Mouse (Mus musculus) heart, embryonic 14.5 days (tissue): ENCODE results near the gene H6pd. TPM values are rescaled to one million over a fixed set of nuclear protein-coding genes. Genes with fewer than 3 reads are reported as not detected.
"Not testable (repeated sequence)": the region's sequence is repeated elsewhere in the genome, so short reads cannot be mapped to it uniquely, and the experiment has no call there.

Experiments
- ATAC-seq: fragments of 200-750 bp; cut with Nextera tagmentation; 2 replicates; pipeline ENCODE4 v1.8.0; 2017; ENCODE audit warnings: low read depth, moderate TSS enrichment; ENCODE audit not compliant: insufficient number of reproducible peaks, insufficient read depth, low FRiP score
- H3K27ac ChIP-seq, 2 experiments: fragments of 200-500 bp in 1 of 2; fragments of 300-500 bp in 1 of 2; sonication (generic) in 1 of 2; replicated peaks in 1 of 2; 2 replicates each; pipeline ENCODE4 v1.5.1; 2012 to 2014; ENCODE audit warnings: low read depth in 2 of 2, low read length in 2 of 2, control low read depth in 1 of 2, mild to moderate bottlenecking in 1 of 2, mixed read lengths in 1 of 2; ENCODE audit not compliant: control insufficient read depth in 1 of 2, insufficient read depth in 1 of 2
- H3K27me3 ChIP-seq: fragments of 300-500 bp; sonication (generic); 2 replicates; pipeline ENCODE4 v1.6.1; 2014; ENCODE audit warnings: mild to moderate bottlenecking, low read length, control low read depth; ENCODE audit not compliant: control insufficient read depth, insufficient read depth
- H3K36me3 ChIP-seq: fragments of 300-500 bp; sonication (generic); 2 replicates; pipeline ENCODE4 v1.6.1; 2014; ENCODE audit warnings: mild to moderate bottlenecking, control low read depth, low read length, mixed read lengths; ENCODE audit not compliant: control insufficient read depth, insufficient read depth
- H3K4me1 ChIP-seq, 2 experiments: fragments of 200-500 bp in 1 of 2; fragments of 300-500 bp in 1 of 2; sonication (generic) in 1 of 2; 2 replicates each; pipeline ENCODE4 v1.6.1; 2012 to 2014; ENCODE audit warnings: low read length in 2 of 2, control low read depth in 1 of 2, mixed read lengths in 1 of 2; ENCODE audit not compliant: control insufficient read depth in 2 of 2, insufficient read depth in 2 of 2
- H3K4me2 ChIP-seq: fragments of 300-500 bp; sonication (generic); 2 replicates; pipeline ENCODE4 v1.6.1; 2014; ENCODE audit warnings: mild to moderate bottlenecking, low read length
- H3K4me3 ChIP-seq, 2 experiments: fragments of 200-500 bp in 1 of 2; fragments of 300-500 bp in 1 of 2; sonication (generic) in 1 of 2; 2 replicates each; pipeline ENCODE4 v1.5.1; 2012 to 2014; ENCODE audit warnings: low read length in 2 of 2, mild to moderate bottlenecking in 2 of 2, control low read depth in 1 of 2, low read depth in 1 of 2, moderate library complexity in 1 of 2; ENCODE audit not compliant: control insufficient read depth in 1 of 2, insufficient read depth in 1 of 2
- H3K9ac ChIP-seq: fragments of 300-500 bp; sonication (generic); 2 replicates; pipeline ENCODE4 v1.6.1; 2014; ENCODE audit warnings: mild to moderate bottlenecking, low read length
- H3K9me3 ChIP-seq: fragments of 300-500 bp; sonication (generic); 2 replicates; pipeline ENCODE4 v1.6.1; 2016; ENCODE audit warnings: low read length, control low read depth; ENCODE audit not compliant: control insufficient read depth
- WGBS: fragments of 180-500 bp; shearing (Covaris S2); extraction: QIAGEN DNeasy Blood & Tissue Kit; methylation state at CpG from one replicate; pipeline ENCODE4 v1.1.7; 2014; 5-methylcytosine and 5-hydroxymethylcytosine counted together
- polyA plus RNA-seq: library from polyadenylated mRNA; unstranded; fragments of >200 nt; fragmentation: Nextera tagmentation; extraction: Ambion mirVana; gene quantifications from 2 replicates; pipeline ENCODE4 v1.2.1, GENCODE M21; 2014

The H6pd gene
- polyA plus RNA-seq, 1 experiment from 2014 or later: 8.9 TPM

- Histone ChIP-seq H3K9me3 (peaks cover under 1% of the 10 kb centered on the region; the same call in 1 of the 2 replicates), H3K4me2 (peak overlapping the region; percentile 98), H3K27ac (no peak overlapping the region), H3K9ac (peak overlapping the region; percentile 76), H3K36me3 (no peaks in the 10 kb centered on the region), H3K4me3 (peak overlapping the region; percentile 49 to 61), H3K27me3 (peaks cover 27% of the 10 kb centered on the region), H3K4me1 (peaks cover 0 to 6% of the 10 kb centered on the region in 2 experiments; a peak in 2 of 4 replicates)
- no peak for ATAC-seq
- WGBS: 1% methylated on average over 46 of the region's 49 CpGs
Observed at GRCm38 (mm10) chr4:150048478-150049156, 39.8 kb upstream of the H6pd start.

GRCm38 (mm10) chr4:150048038-150048437 is 39.2 kb upstream of the H6pd start:
- Histone ChIP-seq H3K27me3 (peaks cover 27% of the 10 kb centered on the region), H3K9ac (peak overlapping the region; percentile 76), H3K4me1 (peaks cover 0 to 6% of the 10 kb centered on the region in 2 experiments; a peak in 2 of 4 replicates), H3K4me3 (peak overlapping the region; percentile 49 to 61), H3K4me2 (peak overlapping the region; percentile 98), H3K9me3 (peaks cover 2% of the 10 kb centered on the region; the same call in 1 of the 2 replicates), H3K36me3 (no peaks in the 10 kb centered on the region), H3K27ac (no peak overlapping the region)
- WGBS: under 1% methylated on average over 20 of the region's 20 CpGs
- peak; percentile 24; the same call in 1 of the 2 replicates for ATAC-seq

GRCm38 (mm10) chr4:150043591-150043990 is 34.8 kb upstream of the H6pd start:
- Histone ChIP-seq H3K4me2 (no peak overlapping the region), H3K27me3 (0 out of 2 replicates have a peak, but pooled peaks cover 7% of the 10 kb centered on the region), H3K9me3 (peaks cover 2% of the 10 kb centered on the region; the same call in 1 of the 2 replicates), H3K9ac (no peak overlapping the region), H3K36me3 (no peaks in the 10 kb centered on the region), H3K4me3 (no peak overlapping the region), H3K27ac (no peak overlapping the region), H3K4me1 (peaks cover 0 to 6% of the 10 kb centered on the region in 2 experiments; a peak in 1 of 4 replicates)
- ATAC-seq: no peak
- 88% methylated on average over 9 of the region's 9 CpGs for WGBS

GRCm38 (mm10) chr4:150041346-150042110 is 32.7 kb upstream of the H6pd start:
- Histone ChIP-seq H3K27me3 (no peaks in the 10 kb centered on the region), H3K4me1 (no peaks in the 10 kb centered on the region), H3K27ac (no peak overlapping the region), H3K9ac (no peak overlapping the region), H3K9me3 (peaks cover 2% of the 10 kb centered on the region; the same call in 1 of the 2 replicates), H3K36me3 (no peaks in the 10 kb centered on the region), H3K4me2 (no peak overlapping the region), H3K4me3 (no peak overlapping the region)
- 0 out of 2 replicates have a peak, but pooled peaks have one; percentile 35 for ATAC-seq
- WGBS: 62% methylated on average over 10 of the region's 10 CpGs

- H3K9me3 ChIP-seq, H3K4me1 ChIP-seq, H3K9ac ChIP-seq, H3K27me3 ChIP-seq, ATAC-seq, H3K4me3 ChIP-seq, H3K27ac ChIP-seq, H3K4me2 ChIP-seq, H3K36me3 ChIP-seq: not testable (repeated sequence)
- WGBS: 70% methylated on average over 1 of the region's 1 CpGs
Observed at GRCm38 (mm10) chr4:150040856-150041255, 32.0 kb upstream of the H6pd start.

- H3K27me3 ChIP-seq: peaks cover 7% of the 10 kb centered on the region
- no peak overlapping the region for H3K27ac ChIP-seq
- peaks cover 2% of the 10 kb centered on the region; the same call in 1 of the 2 replicates for H3K9me3 ChIP-seq
- no peak overlapping the region for H3K4me2 ChIP-seq
- no peak overlapping the region for H3K9ac ChIP-seq
- no peak overlapping the region for H3K4me3 ChIP-seq
- no peak for ATAC-seq
- WGBS: 81% methylated on average over 9 of the region's 9 CpGs
- H3K36me3 ChIP-seq: no peaks in the 10 kb centered on the region
- peaks cover 0 to 3% of the 10 kb centered on the region in 2 experiments; a peak in 2 of 4 replicates for H3K4me1 ChIP-seq
Observed at GRCm38 (mm10) chr4:150040003-150040581, 31.3 kb upstream of the H6pd start.

GRCm38 (mm10) chr4:150038533-150038932 is 29.7 kb upstream of the H6pd start:
- no peak overlapping the region for H3K4me3 ChIP-seq
- H3K27ac ChIP-seq: no peak overlapping the region
- WGBS: 78% methylated on average over 7 of the region's 7 CpGs
- peaks cover 23% of the 10 kb centered on the region for H3K27me3 ChIP-seq
- no peak overlapping the region for H3K9ac ChIP-seq
- peaks cover 1 to 6% of the 10 kb centered on the region in 2 experiments; a peak in 3 of 4 replicates for H3K4me1 ChIP-seq
- H3K4me2 ChIP-seq: no peak overlapping the region
- ATAC-seq: no peak
- H3K9me3 ChIP-seq: peaks cover under 1% of the 10 kb centered on the region; the same call in 1 of the 2 replicates
- H3K36me3 ChIP-seq: no peaks in the 10 kb centered on the region
